Mouse (Mus musculus): ENCODE data around the gene Kdelr2. TPM values are rescaled to one million over a fixed set of nuclear protein-coding genes. Genes with fewer than 3 reads are reported as not detected.
"Not testable (repeated sequence)": the region's sequence is repeated elsewhere in the genome, so short reads cannot be mapped to it uniquely, and the experiment has no call there.

The Kdelr2 gene
- total RNA-seq, 2 experiments from 2014 or later, result 29.6 to 33.2 TPM

GRCm38 (mm10) chr5:143394966-143395365 lies 8.7 kb upstream of the Kdelr2 start:
- intact Hi-C loops (cut with DNase I); DNase-seq: not testable (repeated sequence)

GRCm38 (mm10) chr5:143395649-143396048 lies 8.0 kb upstream of the Kdelr2 start:
- intact Hi-C loops (cut with DNase I), result no loop called here
- no peak for DNase-seq

GRCm38 (mm10) chr5:143400501-143400900 lies 3.1 kb upstream of the Kdelr2 start:
- no peak for DNase-seq
- intact Hi-C loops (cut with DNase I), result loop anchor here (10.0 kb wide), 1 partner anchor 124 kb away; the partner anchor contains the start of gene Rac1

- no peak for DNase-seq
- intact Hi-C loops (cut with DNase I), result loop anchor here (10.0 kb wide), 1 partner anchor 123 kb away; the partner anchor contains the start of gene Rac1
Measured at GRCm38 (mm10) chr5:143401556-143401955, 2.1 kb upstream of the Kdelr2 start.

- intact Hi-C loops (cut with DNase I), result loop anchor here (10.0 kb wide), 1 partner anchor 120 kb away; the partner anchor contains the start of gene Rac1
- no peak for DNase-seq
Measured at GRCm38 (mm10) chr5:143404148-143404930, 701 bp downstream of the Kdelr2 start.

GRCm38 (mm10) chr5:143405200-143405599 lies 1.6 kb downstream of the Kdelr2 start:
- DNase-seq, result no peak
- intact Hi-C loops (cut with DNase I), result loop anchor here (10.0 kb wide), 1 partner anchor 120 kb away; the partner anchor contains the start of gene Rac1

GRCm38 (mm10) chr5:143406548-143406947 lies 2.9 kb downstream of the Kdelr2 start:
- intact Hi-C loops (cut with DNase I), result loop anchor here (10.0 kb wide), 1 partner anchor 118 kb away; the partner anchor contains the start of gene Rac1
- DNase-seq, result no peak

GRCm38 (mm10) chr5:143409239-143409638 lies 5.6 kb downstream of the Kdelr2 start:
- intact Hi-C loops (cut with DNase I), result loop anchor here (10.0 kb wide), 1 partner anchor 116 kb away; the partner anchor contains the start of gene Rac1

GRCm38 (mm10) chr5:143410841-143411395 lies 7.3 kb downstream of the Kdelr2 start:
- intact Hi-C loops (cut with DNase I), result no loop called here
- DNase-seq, result no peak

More at GRCm38 (mm10) chr5:143409239-143409638, 5.6 kb downstream of the Kdelr2 start:
- DNase-seq, result no peak

GRCm38 (mm10) chr5:143421484-143421883 lies 17.8 kb downstream of the Kdelr2 start:
- intact Hi-C loops (cut with DNase I), result loop anchor here (5.0 kb wide), 2 partner anchors 49 to 89 kb away; no protein-coding TSS in a partner anchor
- DNase-seq, result no peak

- DNase-seq, result no peak
- intact Hi-C loops (cut with DNase I), result loop anchor here (5.0 kb wide), 2 partner anchors 51 to 91 kb away; no protein-coding TSS in a partner anchor
Measured at GRCm38 (mm10) chr5:143422990-143423389, 19.4 kb downstream of the Kdelr2 start.

GRCm38 (mm10) chr5:143423899-143424519 lies 20.4 kb downstream of the Kdelr2 start:
- intact Hi-C loops (cut with DNase I), result loop anchor here (5.0 kb wide), 2 partner anchors 52 to 92 kb away; no protein-coding TSS in a partner anchor
- DNase-seq, result peak in 1 of 2 experiments; percentile 50

GRCm38 (mm10) chr5:143434421-143434820 lies 30.8 kb downstream of the Kdelr2 start:
- peak; percentile 46 to 49 for DNase-seq
- intact Hi-C loops (cut with DNase I), result loop anchor here (10.0 kb wide), 1 partner anchor 280 kb away; no protein-coding TSS in a partner anchor

GRCm38 (mm10) chr5:143441298-143441697 lies 37.7 kb downstream of the Kdelr2 start:
- intact Hi-C loops (cut with DNase I), result no loop called here
- no peak for DNase-seq

GRCm38 (mm10) chr5:143441753-143442152 lies 38.1 kb downstream of the Kdelr2 start:
- intact Hi-C loops (cut with DNase I), result no loop called here
- DNase-seq, result no peak

- intact Hi-C loops (cut with DNase I), result no loop called here
- DNase-seq, result no peak
Measured at GRCm38 (mm10) chr5:143463671-143464070, 60.0 kb downstream of the Kdelr2 start.

- peak; percentile 79 to 81 for DNase-seq
- intact Hi-C loops (cut with DNase I), result no loop called here
Measured at GRCm38 (mm10) chr5:143464100-143464756, 60.6 kb downstream of the Kdelr2 start, which contains the start of gene Daglb. Gene Daglb (plus strand): TSS chr5:143464584.

- intact Hi-C loops (cut with DNase I), result no loop called here
Measured at GRCm38 (mm10) chr5:143464757-143465118, 61.1 kb downstream of the Kdelr2 start.

GRCm38 (mm10) chr5:143465156-143466085 lies 61.8 kb downstream of the Kdelr2 start:
- intact Hi-C loops (cut with DNase I), result no loop called here

More at GRCm38 (mm10) chr5:143464757-143465118, 61.1 kb downstream of the Kdelr2 start:
- DNase-seq, result no peak

More at GRCm38 (mm10) chr5:143465156-143466085, 61.8 kb downstream of the Kdelr2 start:
- no peak for DNase-seq

All from gastrocnemius, postnatal 36 days (tissue).